Mouse (Mus musculus) fat pad, adult 2 months (tissue): ENCODE results near the gene Stx4a.

Source experiments
- DNase-seq: peaks from one replicate; pipeline ENCODE4 v3.0.0-alpha.2; 2011; ENCODE audit warnings: low read depth, low spot score; ENCODE audit errors: extremely low read depth

Stx4a gene

GRCm38 (mm10) chr7:127898179-127898956 is 74.3 kb downstream of the Stx4a start:
- no peak for DNase-seq
